Mouse (Mus musculus) frontal cortex, adult 2 months (tissue): ENCODE data around the gene Rpl36al. TPM values are rescaled to one million over a fixed set of nuclear protein-coding genes. Genes with fewer than 3 reads are reported as not detected.
"Not testable (repeated sequence)": the region's sequence is repeated elsewhere in the genome, so short reads cannot be mapped to it uniquely, and the experiment has no call there.

Experiments
- DNase-seq, 2 experiments: peaks; one replicate each; pipeline ENCODE4 v3.0.0; 2022; ENCODE audit warnings: low spot score in 1 of 2; ENCODE audit errors: extremely low spot score in 1 of 2
- polyA plus RNA-seq: library from polyadenylated mRNA; depleted of rRNA; stranded (reverse); fragments of >200 nt; gene quantifications from 2 replicates; pipeline ENCODE4 v1.2.3, GENCODE M21; 2012

The Rpl36al gene
- polyA plus RNA-seq, 1 experiment, result 313 TPM

DNA sequence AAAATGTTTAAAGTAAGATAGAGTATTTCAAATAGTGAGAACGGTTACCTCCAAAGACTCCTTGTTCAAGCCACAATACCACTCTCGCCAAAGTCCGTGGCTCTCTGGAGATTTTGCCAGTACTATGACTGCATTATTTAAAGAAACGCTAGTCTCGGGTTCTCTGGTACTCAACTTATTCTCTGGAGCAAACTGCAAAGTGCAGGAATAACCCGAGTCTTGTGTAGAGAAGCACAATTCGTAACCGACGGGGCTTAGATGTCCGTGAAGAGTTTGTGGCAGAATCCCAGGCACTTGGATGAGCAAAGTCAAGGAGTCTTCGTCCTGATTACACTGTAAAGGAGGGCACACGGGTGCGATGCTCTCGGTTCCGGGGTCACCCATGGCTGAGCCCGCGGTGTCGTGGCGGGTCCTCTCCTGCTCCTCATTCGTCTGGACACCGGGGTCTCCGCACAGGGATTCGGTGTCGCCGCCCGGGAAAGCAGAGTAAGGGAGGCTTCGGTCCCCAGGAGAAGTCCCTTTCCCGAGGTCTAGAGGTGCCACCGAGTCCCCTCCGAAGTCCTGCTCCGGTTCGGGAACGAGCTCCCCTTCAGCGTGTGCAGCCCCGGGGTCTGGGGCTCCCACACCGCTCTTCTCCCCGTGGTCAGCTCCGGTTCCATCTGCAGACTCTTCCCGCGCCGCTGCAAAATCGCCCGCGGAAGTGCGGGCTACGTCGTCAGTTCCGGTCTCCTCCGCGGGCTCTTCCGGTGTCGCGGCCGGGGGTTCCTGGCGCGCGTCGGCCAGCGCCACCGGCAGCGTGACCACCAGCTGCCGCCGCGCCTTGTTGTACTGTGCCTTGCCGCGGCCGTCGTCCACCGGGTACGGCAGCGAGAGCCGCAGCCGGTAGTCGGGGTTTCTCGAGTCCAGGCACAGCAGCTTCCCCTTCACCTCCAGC lies 12.8 kb upstream of the Rpl36al start, which contains the start of gene Gm49383:
Gene Gm49383 (minus strand): TSS at position 661 of the 934 bp plus-strand sequence.
- DNase-seq, result peak; percentile 22 to 69

DNA sequence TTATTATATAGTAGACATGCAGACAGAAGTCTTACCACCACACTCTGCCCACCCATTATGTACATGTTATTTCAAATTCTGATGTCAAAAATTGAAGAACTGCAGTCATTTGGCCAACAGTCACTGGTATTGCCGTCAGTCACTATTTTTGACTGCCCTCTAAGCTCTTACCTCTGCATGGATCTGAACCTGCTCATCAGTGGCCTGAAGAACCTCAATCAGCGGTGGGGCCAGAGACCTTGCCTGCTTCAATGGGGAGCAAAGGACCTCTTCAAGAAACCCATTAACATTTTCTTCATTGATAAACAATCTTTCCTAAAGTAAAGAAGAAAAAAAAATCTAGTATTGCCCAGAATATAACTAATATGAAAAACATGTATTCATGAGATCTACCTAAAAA lies 8.8 kb upstream of the Rpl36al start:
- no peak for DNase-seq

DNA sequence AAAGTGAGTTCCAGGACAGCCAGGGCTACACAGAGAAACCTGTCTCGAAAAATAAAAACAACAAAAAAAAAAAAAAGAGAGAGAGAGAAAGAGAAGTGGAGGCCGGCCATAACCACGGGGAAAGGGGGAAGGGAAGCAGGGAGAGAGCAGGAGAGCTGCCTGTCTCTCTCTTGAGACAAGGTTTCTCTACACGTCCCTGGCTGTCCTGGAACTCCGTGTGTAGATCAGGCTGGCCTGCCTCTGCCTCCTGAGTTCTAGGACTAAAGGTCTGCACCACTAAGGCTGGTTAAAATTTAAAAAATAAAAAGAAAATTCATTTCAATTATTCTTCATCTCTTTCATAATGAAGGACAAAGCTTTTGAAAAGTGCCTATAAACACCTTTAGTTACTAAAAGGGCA lies 7.5 kb upstream of the Rpl36al start:
- no peak for DNase-seq

DNA sequence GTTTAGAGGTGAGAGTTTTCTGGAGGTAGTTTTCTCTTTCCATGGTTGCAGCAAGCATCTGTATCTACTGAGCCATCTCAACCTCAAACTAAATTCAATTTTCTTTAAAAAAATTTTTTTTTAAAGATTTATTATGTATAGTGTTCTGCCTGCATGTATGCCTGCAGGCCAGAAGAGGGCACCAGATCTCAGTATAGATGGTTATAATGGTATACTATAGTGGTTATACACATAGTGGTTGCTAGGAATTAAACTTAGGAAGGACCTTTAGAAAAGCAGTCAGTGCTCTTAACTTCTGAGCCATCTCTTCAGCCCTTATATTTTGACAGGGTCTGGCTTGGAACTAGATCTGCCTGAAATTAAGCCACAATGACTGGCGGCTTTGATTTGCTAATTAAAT lies 6.6 kb upstream of the Rpl36al start:
- DNase-seq, result no peak

DNA sequence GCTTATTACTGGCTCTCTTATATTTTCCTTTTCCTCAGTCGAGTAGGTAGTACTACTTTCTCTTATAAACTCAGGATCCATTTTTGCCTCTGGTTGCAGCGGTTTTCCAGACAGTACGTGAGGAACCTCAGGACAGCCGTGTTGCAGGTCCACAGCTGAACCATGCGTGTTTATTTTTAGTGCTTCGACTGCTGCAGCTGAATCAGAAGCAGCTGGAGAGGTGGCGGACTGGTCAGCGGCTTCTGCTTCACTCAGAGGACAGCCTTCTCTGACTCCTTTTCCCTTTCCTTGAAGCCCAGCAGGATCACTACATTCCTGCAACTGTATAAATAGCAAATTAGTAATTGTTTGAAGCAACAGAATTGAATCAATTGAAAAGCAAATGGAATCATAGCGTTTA lies 6.2 kb upstream of the Rpl36al start:
- DNase-seq, result no peak

DNA sequence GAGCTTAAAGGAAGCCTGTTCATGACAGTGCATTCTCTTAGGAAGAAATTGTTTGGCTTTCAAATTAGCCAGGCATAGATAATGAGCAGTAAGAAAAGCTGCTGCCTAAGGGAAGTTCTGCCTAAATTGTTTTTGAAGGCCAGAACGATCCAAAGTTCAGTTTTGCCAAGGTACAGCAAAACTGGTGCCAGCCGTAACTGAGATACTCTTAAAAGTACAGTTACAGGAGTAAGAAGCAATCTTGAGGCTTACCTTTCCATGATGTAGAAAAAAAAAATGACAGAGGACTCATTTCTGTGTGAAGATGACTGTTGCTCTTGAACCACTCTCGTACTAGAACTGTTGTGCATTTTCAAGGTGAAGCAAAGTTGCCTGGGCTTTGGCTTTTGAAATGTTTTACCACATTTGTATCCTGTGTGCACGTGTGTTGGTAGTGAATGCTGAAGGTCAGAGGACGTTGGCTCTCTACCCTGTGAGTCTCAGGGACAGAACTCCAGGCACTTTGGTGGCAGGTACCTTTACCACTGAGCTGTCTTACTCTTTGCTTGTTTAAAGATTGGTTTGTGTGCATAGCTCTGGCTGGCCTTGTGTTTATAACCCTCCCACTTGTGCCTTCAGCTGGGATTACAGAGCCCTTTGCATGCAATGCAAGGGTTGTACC lies 3.1 kb upstream of the Rpl36al start:
- DNase-seq, result no peak

DNA sequence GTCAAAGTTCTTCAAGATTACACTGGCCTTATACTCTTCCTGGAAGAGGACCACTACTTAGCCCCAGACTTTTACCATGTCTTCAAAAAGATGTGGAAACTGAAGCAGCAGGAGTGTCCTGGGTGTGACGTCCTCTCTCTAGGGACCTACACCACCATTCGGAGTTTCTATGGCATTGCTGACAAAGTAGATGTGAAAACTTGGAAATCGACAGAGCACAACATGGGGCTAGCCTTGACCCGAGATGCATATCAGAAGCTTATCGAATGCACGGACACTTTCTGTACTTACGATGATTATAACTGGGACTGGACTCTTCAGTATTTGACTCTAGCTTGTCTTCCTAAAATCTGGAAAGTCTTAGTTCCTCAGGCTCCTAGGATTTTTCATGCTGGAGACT lies 1.5 kb upstream of the Rpl36al start:
- no peak for DNase-seq

DNA sequence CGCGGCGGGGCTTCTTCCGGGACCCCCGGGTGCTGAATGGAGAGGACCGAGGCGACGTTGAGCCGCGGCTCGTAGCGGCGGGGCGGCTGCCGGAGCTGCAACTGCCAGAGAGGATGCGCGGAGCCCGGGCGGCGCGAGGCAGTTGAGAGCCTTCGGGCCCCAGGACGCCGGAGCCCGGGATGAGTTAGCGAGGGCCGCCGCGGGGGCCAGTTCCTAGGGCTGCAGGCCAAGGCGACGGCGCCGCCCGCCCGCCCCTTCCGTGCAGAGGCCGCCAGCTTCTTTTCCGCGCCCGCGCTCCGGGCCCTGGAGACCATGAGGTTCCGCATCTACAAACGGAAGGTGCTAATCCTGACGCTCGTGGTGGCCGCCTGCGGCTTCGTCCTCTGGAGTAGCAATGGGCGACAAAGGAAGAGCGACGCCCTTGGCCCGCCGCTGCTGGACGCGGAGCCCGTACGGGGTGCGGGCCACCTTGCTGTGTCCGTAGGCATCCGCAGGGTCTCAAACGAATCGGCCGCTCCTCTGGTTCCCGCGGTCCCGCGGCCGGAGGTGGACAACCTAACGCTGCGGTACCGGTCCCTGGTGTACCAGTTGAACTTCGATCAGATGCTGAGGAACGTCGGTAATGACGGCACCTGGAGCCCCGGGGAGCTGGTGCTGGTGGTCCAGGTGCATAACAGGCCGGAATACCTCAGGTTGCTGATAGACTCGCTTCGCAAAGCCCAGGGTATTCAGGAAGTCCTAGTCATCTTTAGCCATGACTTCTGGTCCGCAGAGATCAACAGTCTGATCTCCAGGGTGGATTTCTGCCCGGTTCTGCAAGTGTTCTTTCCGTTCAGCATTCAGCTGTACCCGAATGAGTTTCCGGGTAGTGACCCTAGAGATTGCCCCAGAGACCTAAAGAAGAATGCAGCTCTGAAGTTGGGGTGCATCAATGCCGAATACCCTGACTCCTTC lies 736 bp upstream of the Rpl36al start:
- peak; percentile 19 to 44 for DNase-seq

DNA sequence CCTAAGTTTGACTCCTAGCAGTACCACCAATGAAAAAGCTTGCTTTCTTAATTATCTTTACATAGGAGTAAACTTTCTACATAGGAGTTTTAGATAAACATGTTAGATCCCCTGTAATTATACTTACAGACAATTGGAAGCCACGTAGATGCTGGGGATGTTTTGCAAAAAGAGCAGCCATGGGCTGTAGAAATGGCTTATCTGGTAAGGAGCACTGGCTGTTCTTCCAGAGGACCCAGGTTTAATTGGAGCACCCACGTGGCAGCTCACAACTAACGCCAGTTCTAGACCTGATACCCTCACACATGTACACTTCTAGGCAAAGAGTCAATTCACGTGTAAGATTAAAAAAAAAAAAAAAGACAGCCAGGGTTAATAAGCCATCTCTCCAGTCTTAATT lies 2.1 kb downstream of the Rpl36al start:
- no peak for DNase-seq

DNA sequence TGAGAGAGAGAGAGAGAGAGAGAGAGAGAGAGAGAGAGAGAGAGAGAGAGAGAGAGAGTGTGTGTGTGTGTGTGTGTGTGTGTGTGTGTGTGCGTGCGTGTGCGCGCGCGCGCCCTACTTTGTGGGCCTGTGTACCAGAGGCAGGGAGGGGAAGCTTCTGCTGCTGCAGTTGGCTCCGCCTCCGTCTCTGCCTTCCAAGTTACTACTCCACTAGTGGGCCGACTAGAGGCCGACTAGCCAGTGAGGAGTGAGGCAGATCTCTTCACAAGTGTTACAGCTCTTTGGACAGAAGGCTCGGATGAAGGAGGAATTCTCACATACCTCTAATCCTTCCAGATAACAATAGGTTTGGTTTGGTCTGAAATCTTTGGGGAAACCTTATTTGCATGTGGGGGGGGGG lies 4.5 kb downstream of the Rpl36al start:
- no peak for DNase-seq

DNA sequence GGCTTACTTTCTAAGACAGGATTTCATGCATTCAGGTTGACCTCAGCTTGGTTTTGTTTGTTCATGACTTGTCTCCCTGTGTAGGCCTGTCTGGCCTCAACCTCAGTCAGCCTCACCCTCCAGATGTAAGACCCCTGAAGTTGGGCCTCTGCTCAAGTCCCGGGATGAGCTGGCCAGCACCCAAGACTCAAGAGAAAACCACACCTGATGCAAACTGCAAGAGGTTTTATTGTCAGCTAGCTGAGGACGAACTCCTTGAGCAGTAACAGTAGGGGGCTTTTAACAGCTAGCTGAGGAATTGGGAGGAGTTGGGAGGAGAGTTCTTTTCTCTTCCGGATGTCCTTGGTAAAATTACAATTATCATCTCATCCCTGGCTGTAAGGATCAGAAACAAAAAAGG lies 6.4 kb downstream of the Rpl36al start:
- DNase-seq, result no peak

DNA sequence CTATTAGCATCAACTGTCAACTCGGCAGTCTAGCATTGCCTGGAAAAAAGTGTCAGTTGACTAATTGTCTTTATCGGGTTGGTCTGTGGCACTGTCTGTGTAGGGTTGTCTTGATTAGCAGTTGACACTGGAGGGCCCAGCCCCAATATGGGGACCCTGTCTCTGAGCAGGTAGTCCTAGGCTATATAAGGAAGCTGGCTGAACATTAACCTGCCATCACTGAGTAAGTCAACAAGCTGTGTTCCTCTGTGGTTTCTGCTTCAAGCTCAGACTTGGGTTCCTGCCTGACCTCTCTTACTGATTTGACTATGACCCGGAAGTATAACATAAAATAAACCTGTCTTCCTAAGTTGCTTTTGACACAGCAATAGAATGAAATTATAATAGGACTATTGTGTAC lies 7.9 kb downstream of the Rpl36al start:
- no peak for DNase-seq

DNA sequence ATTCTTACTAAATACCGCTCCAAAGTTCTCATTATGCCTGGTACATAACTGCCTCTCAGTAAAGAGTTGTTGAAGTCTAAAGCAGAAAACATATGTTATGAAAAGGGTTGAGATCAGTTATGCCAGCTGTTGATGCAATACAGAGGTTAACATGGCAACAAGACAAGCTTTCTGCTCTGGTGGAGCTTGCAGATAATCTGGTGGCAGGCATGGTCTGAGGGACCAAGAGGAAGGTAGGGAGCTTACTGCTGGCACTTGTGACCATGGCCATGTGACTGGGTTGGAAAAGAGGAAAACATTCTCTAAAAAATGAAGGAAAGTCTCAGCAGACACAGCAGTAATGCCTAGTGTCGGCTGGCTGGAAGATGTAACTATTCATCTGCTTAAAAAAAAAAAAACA lies 12.6 kb downstream of the Rpl36al start:
- no peak for DNase-seq

DNA sequence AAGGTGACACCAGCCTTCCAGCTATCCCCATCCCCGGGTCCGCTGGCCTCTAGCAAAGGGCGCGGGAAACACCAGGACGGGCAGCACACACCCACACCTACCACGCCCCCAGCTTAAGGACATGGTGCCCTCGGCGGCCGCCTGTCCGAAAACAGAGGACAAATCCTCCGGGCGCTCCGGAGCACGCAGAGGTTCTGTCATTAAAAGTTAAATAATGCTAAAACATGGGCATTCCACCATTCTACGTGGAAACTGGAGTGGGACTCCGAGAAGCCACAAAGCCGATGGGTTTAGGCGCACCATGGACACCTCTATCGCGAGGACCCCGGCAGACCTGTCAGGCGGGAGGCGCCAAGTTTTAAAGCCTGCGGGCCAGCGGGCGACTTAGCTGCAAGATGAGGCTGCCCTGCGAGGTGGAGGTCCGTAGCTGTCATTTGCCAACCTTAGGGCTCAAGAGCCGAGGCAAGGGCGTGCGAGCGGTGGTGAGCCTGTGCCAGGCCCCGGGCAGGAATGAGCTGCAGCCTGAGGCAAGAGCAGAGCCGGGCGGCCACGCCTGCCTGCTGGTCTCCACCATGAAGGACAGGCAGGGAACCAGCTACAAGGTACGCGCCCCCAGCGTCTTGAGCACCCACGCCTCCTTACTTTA lies 15.3 kb downstream of the Rpl36al start, which contains the start of gene Lrr1:
Gene Lrr1 (plus strand): TSS at position 354 of the 646 bp plus-strand sequence.
- DNase-seq, result peak; percentile 61 to 85

DNA sequence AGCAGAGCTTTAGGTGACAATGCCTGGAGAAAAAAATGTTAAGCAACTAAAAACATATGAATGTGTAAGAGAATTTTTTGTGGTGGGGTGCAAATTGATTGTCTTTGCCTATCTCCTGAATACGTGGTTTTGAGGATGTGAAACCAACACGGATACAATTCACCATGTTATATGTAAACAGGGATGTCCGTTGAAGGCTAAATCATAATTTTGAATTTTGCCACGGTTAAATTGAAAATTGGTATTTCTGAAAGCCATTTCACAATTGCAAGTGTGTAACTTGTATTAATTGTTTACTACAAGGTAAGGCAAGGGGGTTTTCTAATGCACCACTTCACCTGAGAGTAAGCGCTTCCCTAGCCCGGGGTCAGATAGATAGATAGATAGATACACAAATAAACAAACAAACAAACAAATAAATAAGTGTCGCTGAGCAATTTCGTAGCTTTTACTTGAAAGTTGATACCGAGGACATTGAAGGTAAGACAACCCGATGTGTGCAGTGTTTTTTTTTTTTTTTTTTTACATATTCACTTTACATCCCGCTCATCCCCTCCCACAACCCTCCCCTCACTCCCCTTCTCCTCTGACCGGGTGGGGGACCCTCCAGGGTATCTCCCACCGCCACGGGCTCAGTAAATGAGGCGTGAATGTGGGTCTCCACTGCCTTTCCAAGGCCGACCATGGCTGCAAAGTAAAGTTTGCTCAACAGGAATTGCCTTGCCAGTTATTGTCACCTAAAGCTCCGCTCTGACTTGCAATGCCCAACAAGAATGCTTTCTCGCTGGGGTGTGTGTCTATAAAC lies 16.0 kb downstream of the Rpl36al start:
- DNase-seq, result no peak

DNA sequence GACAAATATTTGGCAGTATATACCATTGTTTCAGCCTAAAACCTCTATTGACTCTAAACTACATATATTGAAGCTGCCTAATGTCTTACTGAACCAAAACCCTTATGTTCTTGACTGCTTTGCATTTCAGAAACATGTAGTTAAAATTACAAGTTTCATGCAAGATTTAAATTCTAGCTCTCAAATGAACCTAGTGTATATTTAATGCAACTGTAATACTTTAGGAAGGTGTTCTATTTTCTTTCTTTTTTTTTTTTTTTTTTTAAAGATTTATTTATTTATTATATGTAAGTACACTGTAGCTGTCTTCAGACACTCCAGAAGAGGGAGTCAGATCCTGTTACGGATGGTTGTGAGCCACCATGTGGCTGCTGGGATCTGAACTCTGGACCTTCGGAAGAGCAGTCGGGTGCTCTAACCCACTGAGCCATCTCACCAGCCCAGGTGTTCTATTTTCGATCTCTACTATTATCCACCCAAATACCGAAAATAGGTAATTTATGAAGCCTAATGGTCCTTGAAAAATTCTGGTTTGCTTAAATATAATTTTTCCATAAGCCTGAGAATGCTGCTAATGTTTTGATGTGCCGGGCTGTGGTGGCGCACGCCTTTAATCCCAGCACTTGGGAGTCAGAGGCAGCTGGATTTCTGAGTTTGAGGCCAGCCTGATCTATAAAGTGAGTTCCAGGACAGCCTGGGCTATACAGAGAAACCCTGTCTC lies 16.9 kb downstream of the Rpl36al start:
- DNase-seq, result not testable (repeated sequence)

DNA sequence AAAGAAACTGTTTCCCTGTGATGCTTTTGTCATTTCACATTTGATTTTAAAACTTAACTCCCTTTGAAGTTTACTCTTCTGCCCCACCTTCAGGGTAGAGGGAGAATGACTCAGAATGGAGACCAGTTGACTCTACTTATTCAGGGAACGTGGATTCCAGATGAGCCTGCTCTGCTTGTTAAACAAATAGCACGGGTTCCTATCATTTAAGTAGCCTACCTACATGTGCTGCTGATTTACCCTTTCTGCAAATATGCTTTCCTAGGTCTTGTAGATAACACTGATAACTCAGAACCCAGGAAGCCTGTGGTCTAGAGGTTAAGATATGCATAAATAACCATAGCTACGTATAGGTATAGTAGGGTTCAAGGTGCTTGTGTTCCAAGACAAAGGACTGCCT lies 19.0 kb downstream of the Rpl36al start:
- DNase-seq, result no peak

DNA sequence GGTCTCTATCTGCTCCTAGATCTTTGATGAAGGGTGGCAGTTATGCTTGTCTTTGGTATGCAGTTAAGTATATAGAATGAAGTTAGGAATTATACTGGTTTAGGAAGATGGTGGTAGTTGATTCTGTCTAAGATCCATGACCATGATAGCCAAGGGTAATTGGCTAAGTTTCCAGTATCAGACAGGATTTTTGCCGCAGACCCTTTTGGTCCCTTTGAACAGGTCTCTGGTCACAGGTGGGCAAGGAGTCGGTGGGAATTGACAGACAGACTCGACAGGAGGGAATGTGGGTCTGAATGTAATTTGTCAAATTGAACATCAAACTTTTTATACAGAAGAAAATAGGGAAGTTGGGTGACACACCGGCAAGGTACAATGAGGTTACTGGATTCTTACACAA lies 20.3 kb downstream of the Rpl36al start:
- not testable (repeated sequence) for DNase-seq

DNA sequence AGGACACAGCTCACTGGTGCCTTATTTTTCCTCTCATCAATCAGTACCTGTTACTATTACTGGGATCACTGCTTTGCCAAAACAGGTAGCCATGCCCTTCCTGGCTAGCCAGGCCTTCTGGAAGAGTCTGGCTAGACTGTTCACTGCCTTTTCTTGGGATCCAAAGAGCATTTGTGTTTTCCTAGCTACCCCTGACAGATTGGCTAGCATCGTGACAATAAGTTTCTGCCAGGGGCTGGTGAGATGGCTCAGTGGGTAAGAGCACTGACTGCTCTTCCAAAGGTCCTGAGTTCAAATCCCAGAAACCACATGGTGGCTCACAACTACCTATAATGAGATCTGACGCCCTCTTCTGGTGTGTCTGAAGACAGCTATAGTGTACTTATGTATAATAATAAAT lies 23.2 kb downstream of the Rpl36al start:
- not testable (repeated sequence) for DNase-seq
